8 mouse cellular contexts compared by ENCODE assay signal in genomic region chr16:17911052-17911595, GRCm38 (mm10). TPM values are rescaled to one million over a fixed set of nuclear protein-coding genes. Genes with fewer than 3 reads are reported as not detected.
A peak's percentile ranks its signal among the peaks of the same experiment; 100 is the strongest.
DNase-seq lines count a peak whose midpoint lies in the region; ATAC-seq lines count a peak whose summit lies in the region.

Gene Ess2 (minus strand): TSS chr16:17911348.

- peak within 1 kb of the TSS; percentile 19; the same call in 1 of the 2 replicates for H3K27ac ChIP-seq in lung, embryonic 16.5 days (ENCODE audit: low read length)

- peak; percentile 88 for DNase-seq in MEL-GATA-1-ER (ENCODE audit: extremely low read depth, low read depth)
- peak; percentile 87 for DNase-seq in cerebellum, adult 8-10 months
- DNase-seq in forelimb bud, embryonic 11.5 days (ENCODE audit: low read depth, low spot score), result peak; percentile 97
- peak; percentile 91 for DNase-seq in layer of hippocampus, adult 9-10 months (ENCODE audit: low spot score)
- DNase-seq in ovary, postnatal 10 days (ENCODE audit: low spot score), result peak; percentile 64
- peak; percentile 83 to 91 for DNase-seq in thymus, postnatal 10 days (ENCODE audit: low spot score in 2 of 2)

- H3K4me1 ChIP-seq in lung, embryonic 16.5 days (replicated peaks; ENCODE audit: control insufficient read depth, insufficient read depth, low read length), result peaks cover 16% of the 10 kb centered on the region

- H3K27me3 ChIP-seq in lung, embryonic 16.5 days (ENCODE audit: control insufficient read depth, insufficient read depth, low read depth, low read length), result peaks cover 45% of the 10 kb centered on the region

- WGBS in lung, embryonic 16.5 days, result 0% methylated on average over 35 of the region's 35 CpGs

- peak within 1 kb of the TSS; percentile 62 for H3K4me2 ChIP-seq in lung, embryonic 16.5 days (ENCODE audit: low read depth, low read length)

- peak within 1 kb of the TSS; percentile 76 for H3K4me3 ChIP-seq in lung, embryonic 16.5 days (ENCODE audit: low read length)

- peaks cover 27% of the 10 kb centered on the region for H3K36me3 ChIP-seq in lung, embryonic 16.5 days (ENCODE audit: control insufficient read depth, insufficient read depth, low read length)

- H3K9ac ChIP-seq in lung, embryonic 16.5 days (ENCODE audit: low read length), result peak within 1 kb of the TSS; percentile 79

- H3K9me3 ChIP-seq in lung, embryonic 16.5 days (ENCODE audit: control insufficient read depth, low read length), result no peaks in the 10 kb centered on the region

- peak; percentile 95 to 98 for ATAC-seq in hematopoietic stem cell, adult 5-6 weeks (replicated peaks in 1 of 2; ENCODE audit: insufficient read depth in 1 of 2, low FRiP score in 2 of 2, low TSS enrichment in 1 of 2, low read depth in 1 of 2, poor library complexity in 2 of 2, severe bottlenecking in 2 of 2)
- ATAC-seq in lung, embryonic 16.5 days (ENCODE audit: low read depth), result peak; percentile 96

RNA-seq across cellular contexts. Expression of gene Ess2, which starts in this region (rescaled TPM):
- total RNA-seq in hematopoietic stem cell, adult 5-6 weeks (2017), result 31.2 and 35.3 TPM in 2 replicates
- 39.9 and 42.0 TPM in 2 replicates for polyA plus RNA-seq in lung, embryonic 16.5 days (2015; fragmentation: Nextera tagmentation; extraction: Ambion mirVana)

Comparison
In these comparisons a context has a peak if more than half of its experiments do, and no peak if none do; other contexts are left out.
1. Peak in every context shown above with its lines: DNase-seq, ATAC-seq, H3K4me3 ChIP-seq and H3K27ac ChIP-seq.